Mouse (Mus musculus) mouse trophoblast stem cell (cell line): Measurements from ENCODE around the gene Il17ra.

Experiments used
- in situ Hi-C, 2 experiments: fragments of 300-500 bp; cut with MseI, MboI; formaldehyde crosslinking; loops; 2 replicates in 1 of 2; 3 replicates in 1 of 2; pipeline ENCODE4 v1.15.1; 2025

The Il17ra gene

GRCm38 (mm10) chr6:120463086-120463871, at the start of gene Il17ra:
Gene Il17ra, plus strand, starts transcription at chr6:120463247.
- in situ Hi-C loops = no loop called here

GRCm38 (mm10) chr6:120438161-120438560, 24.9 kb upstream of the Il17ra start:
- in situ Hi-C loops = no loop called here

- in situ Hi-C loops = no loop called here
Observed at GRCm38 (mm10) chr6:120442171-120442749, 20.8 kb upstream of the Il17ra start.

GRCm38 (mm10) chr6:120443363-120444355, 19.4 kb upstream of the Il17ra start:
- in situ Hi-C loops = no loop called here

GRCm38 (mm10) chr6:120450208-120450607, 12.8 kb upstream of the Il17ra start:
- in situ Hi-C loops = no loop called here

- in situ Hi-C loops = no loop called here
Observed at GRCm38 (mm10) chr6:120452384-120453102, 10.5 kb upstream of the Il17ra start.

GRCm38 (mm10) chr6:120453103-120453445, 10.0 kb upstream of the Il17ra start:
- in situ Hi-C loops = no loop called here

GRCm38 (mm10) chr6:120453556-120453955, 9.5 kb upstream of the Il17ra start:
- in situ Hi-C loops = no loop called here

- in situ Hi-C loops = no loop called here
Observed at GRCm38 (mm10) chr6:120454627-120455077, 8.4 kb upstream of the Il17ra start.

GRCm38 (mm10) chr6:120457074-120457473, 6.0 kb upstream of the Il17ra start:
- in situ Hi-C loops = no loop called here

GRCm38 (mm10) chr6:120457751-120458150, 5.3 kb upstream of the Il17ra start:
- in situ Hi-C loops = no loop called here

GRCm38 (mm10) chr6:120461217-120461616, 1.8 kb upstream of the Il17ra start:
- in situ Hi-C loops = no loop called here

GRCm38 (mm10) chr6:120462251-120462650, 796 bp upstream of the Il17ra start:
- in situ Hi-C loops = no loop called here

GRCm38 (mm10) chr6:120463884-120464283, 837 bp downstream of the Il17ra start:
- in situ Hi-C loops = no loop called here

GRCm38 (mm10) chr6:120464406-120464939, 1.4 kb downstream of the Il17ra start:
- in situ Hi-C loops = no loop called here

- in situ Hi-C loops = no loop called here
Observed at GRCm38 (mm10) chr6:120465393-120465792, 2.3 kb downstream of the Il17ra start.

GRCm38 (mm10) chr6:120466609-120467329, 3.7 kb downstream of the Il17ra start:
- in situ Hi-C loops = no loop called here

GRCm38 (mm10) chr6:120468259-120468658, 5.2 kb downstream of the Il17ra start:
- in situ Hi-C loops = no loop called here

GRCm38 (mm10) chr6:120469268-120469667, 6.2 kb downstream of the Il17ra start:
- in situ Hi-C loops = no loop called here

GRCm38 (mm10) chr6:120469770-120470169, 6.7 kb downstream of the Il17ra start:
- in situ Hi-C loops = no loop called here
